Mouse (Mus musculus) granulocyte monocyte progenitor cell, adult 5-6 weeks (primary cell): Measurements from ENCODE around the gene Nlrp2. TPM values are rescaled to one million over a fixed set of nuclear protein-coding genes. Genes with fewer than 3 reads are reported as not detected.

ENCODE experiments used
- ATAC-seq: replicated peaks from 2 replicates; pipeline ENCODE4 v1.8.0; 2016; ENCODE audit warnings: mild to moderate bottlenecking, moderate TSS enrichment, inconsistent platforms; ENCODE audit not compliant: poor library complexity, severe bottlenecking
- total RNA-seq, 2 experiments: library from RNA; stranded (forward) in 1 of 2; stranded (reverse) in 1 of 2; fragments of 200-712, 200-1000 nt in 1 of 2; fragments of >200 nt in 1 of 2; fragmentation: Nextera tagmentation in 1 of 2; gene quantifications; 2 replicates each; pipeline ENCODE4 v1.2.3; 2014 to 2017

Gene Nlrp2
- total RNA-seq (2014; fragmentation: Nextera tagmentation): not detected in 2 replicates
- not detected in 2 replicates for total RNA-seq (2017)

GRCm38 (mm10) chr7:5350935-5351334, at the start of gene Nlrp2:
Nlrp2 (minus strand) TSS chr7:5351035.
- ATAC-seq: no peak

GRCm38 (mm10) chr7:5366724-5367123, 15.9 kb upstream of the Nlrp2 start:
- ATAC-seq: no peak

DNA sequence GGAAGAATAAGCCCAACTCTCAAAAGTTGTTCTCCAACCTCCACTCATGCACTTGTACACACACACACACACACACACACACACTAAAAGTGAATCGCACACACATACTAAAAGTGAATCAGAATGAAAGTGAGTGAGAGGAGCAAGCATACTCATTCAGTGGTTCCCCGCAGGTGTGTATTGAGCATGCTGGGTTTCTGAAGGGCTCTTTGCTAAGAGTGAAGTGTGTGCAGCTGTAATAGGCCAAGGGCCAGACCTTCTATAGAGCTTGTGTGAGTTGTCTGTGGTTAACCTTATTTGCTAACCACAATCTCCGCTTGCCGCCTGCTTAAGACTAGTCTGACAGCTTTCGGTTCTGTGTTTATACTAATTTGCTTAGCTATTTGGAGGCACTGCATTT, 12.8 kb upstream of the Nlrp2 start:
- ATAC-seq: no peak

- ATAC-seq: no peak
Observed at GRCm38 (mm10) chr7:5350237-5350636, 598 bp downstream of the Nlrp2 start, which contains the start of gene Gm5065. Gm5065 (plus strand) TSS chr7:5350537.

DNA sequence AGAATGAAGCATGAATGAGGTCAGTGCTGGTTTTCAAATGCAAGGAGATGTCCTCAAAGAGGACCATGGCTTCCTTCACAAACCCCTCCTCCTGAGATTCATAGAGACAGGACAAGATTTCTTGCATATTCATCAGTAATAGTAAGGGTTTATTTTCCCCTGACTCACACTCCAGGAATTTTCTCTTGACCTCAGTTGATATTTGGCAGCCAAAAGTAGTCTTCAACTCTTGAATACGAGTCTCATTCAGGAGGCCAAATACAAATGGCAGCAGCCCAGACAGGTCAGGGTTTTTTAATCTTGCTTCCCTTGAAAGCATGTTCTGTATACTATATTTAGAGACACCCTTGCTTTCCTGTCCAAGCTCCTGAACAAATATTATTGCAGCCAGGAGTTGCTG, 23.3 kb downstream of the Nlrp2 start:
- no peak for ATAC-seq

DNA sequence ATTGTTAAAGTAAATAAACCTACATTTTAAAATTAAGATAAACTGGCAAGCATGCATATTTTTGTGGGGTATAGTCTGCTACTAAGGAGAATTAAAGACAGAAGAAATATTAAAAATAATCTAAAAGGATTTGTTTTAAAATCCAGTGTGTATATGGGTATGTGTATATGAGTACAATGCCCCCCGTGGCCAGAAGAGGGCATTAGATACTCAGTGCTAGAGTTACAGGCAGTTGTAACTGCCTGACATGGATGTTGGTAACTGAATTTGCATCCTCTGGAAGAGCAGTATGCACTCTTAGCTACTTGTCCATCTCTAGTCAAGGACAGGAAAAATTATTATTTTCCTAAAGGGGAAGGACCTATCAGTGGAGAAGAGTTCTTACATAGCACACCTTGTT, 62.6 kb downstream of the Nlrp2 start:
- ATAC-seq: no peak

DNA sequence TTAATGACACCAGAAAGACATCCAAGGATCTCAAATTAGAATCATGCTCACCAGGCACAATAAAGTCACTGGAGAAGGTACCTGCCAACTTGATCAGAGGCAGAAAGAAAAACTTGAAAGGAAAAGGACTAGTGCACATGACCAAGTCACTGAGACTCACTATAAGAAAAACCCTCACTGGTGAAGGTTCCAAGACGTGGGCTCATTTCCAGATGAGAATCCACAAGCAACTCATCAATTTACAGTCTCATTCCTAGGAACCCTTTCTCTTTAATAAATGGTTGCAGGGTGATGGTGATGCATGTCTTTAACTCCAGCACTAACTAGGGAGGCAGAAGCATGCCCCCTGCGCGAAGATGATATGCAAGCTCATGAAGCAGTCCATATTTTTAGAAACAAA, 87.8 kb downstream of the Nlrp2 start:
- ATAC-seq: no peak

Other genes starting within 250 kb of the Nlrp2 start
- gene Rfpl4, start 234.1 kb downstream of the Nlrp2 start, total RNA-seq (2014; fragmentation: Nextera tagmentation): not detected in 2 replicates
- gene Rfpl4, start 234.1 kb downstream of the Nlrp2 start, total RNA-seq (2017): not detected in 2 replicates
- 2.0 TPM in 1 of 2 replicates, not detected in the other for gene Rasl2-9, start 225.1 kb downstream of the Nlrp2 start, total RNA-seq (2014; fragmentation: Nextera tagmentation)
- gene Rasl2-9, start 225.1 kb downstream of the Nlrp2 start, total RNA-seq (2017): not detected in 2 replicates
- gene Vmn1r55, start 201.4 kb downstream of the Nlrp2 start, total RNA-seq (2014; fragmentation: Nextera tagmentation): not detected in 2 replicates
- not detected in 2 replicates for gene Vmn1r55, start 201.4 kb downstream of the Nlrp2 start, total RNA-seq (2017)
- not detected in 2 replicates for gene Vmn1r56, start 154.3 kb downstream of the Nlrp2 start, total RNA-seq (2014; fragmentation: Nextera tagmentation)
- gene Vmn1r56, start 154.3 kb downstream of the Nlrp2 start, total RNA-seq (2017): not detected in 2 replicates
- gene Vmn1r57, start 132.5 kb downstream of the Nlrp2 start, total RNA-seq (2014; fragmentation: Nextera tagmentation): not detected in 2 replicates
- gene Vmn1r57, start 132.5 kb downstream of the Nlrp2 start, total RNA-seq (2017): not detected in 2 replicates
- gene Gm5065, start 498 bp downstream of the Nlrp2 start, total RNA-seq (2014; fragmentation: Nextera tagmentation): not detected in 2 replicates
- gene Gm5065, start 498 bp downstream of the Nlrp2 start, total RNA-seq (2017): not detected in 2 replicates
- not detected in 2 replicates for gene Vmn1r58, start 62.4 kb upstream of the Nlrp2 start, total RNA-seq (2014; fragmentation: Nextera tagmentation)
- not detected in 2 replicates for gene Vmn1r58, start 62.4 kb upstream of the Nlrp2 start, total RNA-seq (2017)
- not detected in 2 replicates for gene Vmn1r59, start 105.7 kb upstream of the Nlrp2 start, total RNA-seq (2014; fragmentation: Nextera tagmentation)
- gene Vmn1r59, start 105.7 kb upstream of the Nlrp2 start, total RNA-seq (2017): not detected in 2 replicates
- not detected in 2 replicates for gene Vmn2r28, start 142.9 kb upstream of the Nlrp2 start, total RNA-seq (2014; fragmentation: Nextera tagmentation)
- not detected in 2 replicates for gene Vmn2r28, start 142.9 kb upstream of the Nlrp2 start, total RNA-seq (2017)
- not detected in 2 replicates for gene Vmn1r60, start 196.3 kb upstream of the Nlrp2 start, total RNA-seq (2014; fragmentation: Nextera tagmentation)
- not detected in 2 replicates for gene Vmn1r60, start 196.3 kb upstream of the Nlrp2 start, total RNA-seq (2017)